Mouse (Mus musculus): Measurements from ENCODE around the gene Mnt.

Gene Mnt

DNA sequence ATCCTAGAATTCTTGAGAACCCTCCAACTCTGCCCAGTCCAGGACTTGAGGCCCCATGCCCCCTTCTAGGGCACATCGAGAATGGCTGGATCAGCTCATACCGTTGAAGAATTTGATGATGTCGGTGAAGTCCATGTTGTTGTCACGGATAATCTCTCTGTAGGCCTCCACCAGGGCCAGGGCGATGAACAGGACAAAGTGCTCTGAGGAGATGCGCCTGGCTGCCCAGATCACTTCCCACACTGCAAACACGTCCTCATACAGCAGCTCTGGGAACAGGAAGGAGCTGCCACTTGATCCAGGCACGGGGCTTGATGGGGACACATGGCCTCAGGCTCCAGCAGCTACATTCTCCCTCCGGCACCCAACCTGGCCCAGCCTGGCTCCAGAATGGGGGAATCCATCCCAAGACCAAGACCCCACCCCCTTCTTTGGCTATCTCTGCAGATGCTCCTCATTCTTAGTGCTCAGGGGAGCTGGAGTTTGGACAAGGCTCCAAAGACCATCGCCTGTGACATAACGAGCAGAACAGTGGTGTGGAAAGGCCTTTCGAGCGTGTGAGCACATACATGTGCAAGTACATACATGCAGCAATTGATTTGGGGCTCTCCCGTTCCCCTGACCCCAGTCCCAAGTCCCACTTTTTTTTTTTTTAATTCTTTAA is 20.4 kb downstream of the Mnt start:
- DNase-seq, result no peak

DNA sequence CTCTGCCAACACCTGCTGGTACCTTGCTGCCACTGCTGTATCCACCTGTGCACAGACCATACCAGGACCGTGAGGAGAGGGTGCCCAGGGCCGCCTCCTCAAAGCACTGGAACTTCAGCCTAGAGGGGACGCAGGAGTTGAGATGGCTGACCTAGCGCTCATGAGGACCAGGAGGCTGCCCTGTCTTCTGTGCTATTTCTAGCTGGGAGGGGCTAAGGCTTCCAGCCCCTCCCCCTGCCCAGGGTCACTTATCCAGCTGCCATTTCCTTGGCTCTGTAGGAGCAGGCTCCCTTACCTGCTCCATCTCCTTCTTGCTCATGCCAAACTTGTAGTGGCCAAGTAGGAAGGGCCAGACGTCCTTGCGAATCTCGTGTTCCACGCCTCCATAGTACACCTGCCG is 27.0 kb downstream of the Mnt start:
- DNase-seq, result no peak

- DNase-seq, result no peak
These were observed 31.4 kb downstream of the Mnt start for GRCm38 (mm10) chr11:74862129-74862528.

DNA sequence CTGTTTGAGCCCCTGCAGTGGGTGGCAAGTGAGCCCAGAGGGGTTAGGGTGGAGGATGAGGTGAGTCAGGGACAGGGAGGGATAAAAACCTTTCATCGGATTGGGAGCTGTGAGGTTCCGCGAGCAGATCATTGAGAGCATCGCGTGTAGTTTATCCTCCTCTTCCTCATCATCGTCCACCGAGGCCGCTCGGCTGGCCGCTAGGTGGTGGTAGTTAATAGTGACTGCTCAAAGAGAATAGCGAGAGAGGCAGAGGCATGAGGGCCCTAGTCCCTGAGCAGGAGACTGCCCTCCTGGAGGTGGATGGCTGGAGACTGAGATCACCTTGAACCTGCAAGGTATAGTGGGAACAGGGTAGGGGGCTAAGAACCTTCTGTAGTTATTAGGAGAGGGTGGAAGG is 32.8 kb downstream of the Mnt start:
- DNase-seq, result no peak

DNA sequence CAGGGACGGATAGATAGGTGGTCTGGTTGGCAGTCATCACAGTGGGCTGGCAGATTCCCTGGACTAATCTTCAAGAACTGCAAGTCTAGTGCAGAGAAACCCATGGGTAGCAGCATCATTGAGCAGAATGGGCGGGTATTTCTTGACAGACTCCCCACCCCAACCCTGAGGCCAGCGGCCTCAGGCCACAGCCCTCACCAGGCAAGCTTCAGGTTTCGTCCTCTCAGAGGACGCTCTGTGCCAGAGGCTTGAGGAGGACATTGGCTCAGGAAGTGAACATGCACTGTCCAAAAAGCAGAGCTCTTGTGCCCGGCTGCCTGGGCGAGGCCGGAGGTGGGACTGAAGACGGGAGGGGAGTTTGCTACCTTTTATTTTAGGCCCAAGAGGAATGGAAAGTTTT is 33.7 kb downstream of the Mnt start:
- DNase-seq, result no peak

GRCm38 (mm10) chr11:74865252-74865651 is 34.5 kb downstream of the Mnt start:
- DNase-seq, result no peak

DNA sequence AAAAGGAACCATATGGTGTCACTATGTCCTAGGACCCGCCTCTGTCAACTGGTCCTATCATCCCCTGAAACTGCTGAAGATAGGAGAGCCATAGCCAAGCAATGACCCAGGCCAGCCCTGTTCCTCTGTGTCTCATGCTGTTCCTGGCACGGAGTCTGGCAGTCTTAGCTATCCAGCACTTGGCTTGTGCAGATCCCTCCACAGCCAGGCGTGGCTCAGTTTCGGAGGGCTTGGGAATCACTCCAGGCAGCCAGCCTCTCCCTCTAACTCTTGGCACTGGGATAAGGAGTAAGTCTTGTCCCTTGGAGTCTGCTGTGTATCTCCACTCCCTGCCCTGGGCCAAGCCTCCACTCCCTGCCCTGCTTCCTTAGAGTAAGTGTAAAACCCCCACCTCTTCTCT is 35.9 kb downstream of the Mnt start:
- DNase-seq, result peak; percentile 59

- DNase-seq, result no peak
These were observed 36.5 kb downstream of the Mnt start for GRCm38 (mm10) chr11:74867181-74867580.

DNA sequence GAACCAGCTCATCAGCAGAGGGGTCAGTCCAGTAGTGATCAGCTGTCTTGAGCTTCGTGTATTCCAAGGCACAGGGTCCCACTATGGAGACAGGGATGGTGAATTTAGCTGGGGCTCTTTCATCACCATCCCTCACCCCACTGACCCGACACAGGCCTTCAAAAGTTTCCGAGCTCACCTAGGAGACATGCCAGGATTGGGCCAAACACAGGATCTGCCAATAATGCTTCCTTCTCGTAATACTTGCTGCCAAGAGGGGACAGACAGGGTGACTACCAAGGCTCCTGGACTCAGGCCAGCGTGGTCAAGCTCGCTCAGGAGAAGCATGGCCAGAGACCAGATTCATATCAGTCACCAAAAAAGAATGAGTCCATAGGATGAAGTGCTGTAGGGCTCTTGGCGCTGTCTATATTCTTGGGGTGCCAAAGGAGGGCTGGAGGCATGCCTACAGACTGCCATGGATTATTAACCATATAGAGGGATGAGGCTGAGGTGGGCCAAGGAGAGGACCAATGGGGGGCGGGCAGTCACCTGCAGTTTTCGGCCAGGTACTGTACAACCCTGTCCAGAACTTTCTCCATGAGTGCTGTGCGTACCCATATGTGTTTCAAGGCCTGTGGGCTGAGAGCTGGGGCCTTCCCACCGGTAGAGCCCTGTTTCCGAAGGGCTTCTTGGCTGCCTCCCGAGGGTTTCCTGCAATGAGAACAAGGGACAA is 37.5 kb downstream of the Mnt start:
- DNase-seq, result no peak

DNA sequence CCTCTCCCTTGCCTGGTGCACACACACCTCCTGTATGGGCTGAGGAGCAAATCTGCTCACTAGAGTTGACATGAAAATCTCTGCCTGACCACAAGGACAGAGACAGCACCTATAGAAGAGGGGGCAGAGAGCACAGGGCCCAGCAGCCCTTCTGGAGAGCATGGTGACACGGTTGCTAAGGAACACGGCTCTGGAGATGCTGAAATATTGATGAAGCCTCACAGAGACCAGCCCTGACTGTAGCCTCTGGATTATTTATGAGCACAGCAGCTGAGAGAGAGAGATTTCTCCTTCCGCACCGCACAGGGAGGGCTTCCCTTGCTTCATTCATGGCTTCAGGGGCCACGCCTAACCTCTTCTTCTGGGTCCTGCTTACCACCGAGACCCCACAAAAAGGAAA is 38.9 kb downstream of the Mnt start:
- no peak for DNase-seq

- no peak for DNase-seq
These were observed 39.8 kb downstream of the Mnt start for GRCm38 (mm10) chr11:74870544-74870943.

GRCm38 (mm10) chr11:74870991-74871622 is 40.4 kb downstream of the Mnt start:
- DNase-seq, result peak; percentile 73

DNA sequence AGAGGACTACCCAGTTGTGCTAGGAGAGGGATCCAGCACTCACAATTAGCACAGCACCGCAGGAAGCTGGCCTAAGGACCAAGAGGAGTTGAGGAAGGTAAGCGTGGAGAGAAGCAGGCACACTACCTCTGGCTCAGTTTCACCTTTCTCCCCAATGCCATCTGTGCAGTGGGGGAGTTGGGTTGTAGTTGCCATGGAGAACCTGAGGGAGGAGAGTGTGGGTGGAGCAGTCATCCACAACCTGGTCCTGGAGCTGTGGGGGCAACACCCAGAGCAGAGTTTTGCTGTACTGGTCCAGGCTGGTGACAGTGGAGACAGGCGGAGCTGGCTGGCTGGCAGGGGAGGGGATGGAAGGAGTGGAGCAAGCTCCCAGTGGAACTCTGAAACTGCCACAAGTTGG is 43.9 kb downstream of the Mnt start:
- DNase-seq, result peak; percentile 79

GRCm38 (mm10) chr11:74876801-74877200 is 46.1 kb downstream of the Mnt start:
- DNase-seq, result peak; percentile 84

DNA sequence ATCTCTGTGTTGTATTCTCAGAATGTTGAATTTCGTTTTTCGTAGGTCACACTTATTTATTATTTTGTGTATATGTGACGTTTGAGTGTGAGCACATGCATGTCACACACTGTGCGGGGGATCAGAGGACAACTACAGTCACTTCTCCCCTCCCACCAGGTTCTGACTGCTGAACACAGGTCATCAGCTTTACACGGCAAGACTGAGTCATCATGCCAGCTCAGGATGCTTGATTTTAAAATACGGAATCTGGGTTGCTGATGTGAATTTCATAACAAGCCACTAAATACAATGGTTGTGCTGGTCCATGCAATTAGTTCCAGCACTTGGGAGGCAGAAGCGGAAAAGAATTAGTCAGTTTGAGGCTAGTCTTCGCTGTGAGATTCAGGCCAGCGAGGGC is 50.3 kb downstream of the Mnt start:
- DNase-seq, result no peak

- peak; percentile 63 for DNase-seq
These were observed 51.3 kb downstream of the Mnt start for GRCm38 (mm10) chr11:74881979-74882378.

GRCm38 (mm10) chr11:74883098-74883497 is 52.4 kb downstream of the Mnt start:
- DNase-seq, result no peak

DNA sequence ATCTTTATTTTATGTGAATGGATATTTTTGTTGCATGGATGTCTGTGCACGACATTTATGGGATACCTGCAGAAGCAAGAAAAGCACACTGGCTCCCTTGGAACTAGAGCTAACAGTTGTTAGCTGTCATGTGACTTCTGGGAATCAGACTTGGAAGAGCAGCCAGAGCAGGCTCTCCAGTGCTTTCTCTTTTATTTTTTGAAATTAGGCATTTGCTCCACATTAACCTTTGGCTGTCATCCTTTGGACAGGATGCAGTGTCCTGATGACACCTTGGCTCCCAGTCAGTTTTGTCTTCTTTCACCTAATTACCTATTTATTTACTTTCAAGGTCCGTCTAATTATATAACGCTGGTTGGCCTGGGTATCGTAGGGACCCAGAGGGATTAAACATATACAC is 63.9 kb downstream of the Mnt start:
- no peak for DNase-seq
